Mouse (Mus musculus) spleen, adult 12 weeks (tissue): ENCODE results near the gene Tec.

ENCODE experiments used
- DNase-seq: peaks from one replicate; pipeline ENCODE4 v3.0.0; 2022; ENCODE audit warnings: low spot score

The Tec gene

DNA sequence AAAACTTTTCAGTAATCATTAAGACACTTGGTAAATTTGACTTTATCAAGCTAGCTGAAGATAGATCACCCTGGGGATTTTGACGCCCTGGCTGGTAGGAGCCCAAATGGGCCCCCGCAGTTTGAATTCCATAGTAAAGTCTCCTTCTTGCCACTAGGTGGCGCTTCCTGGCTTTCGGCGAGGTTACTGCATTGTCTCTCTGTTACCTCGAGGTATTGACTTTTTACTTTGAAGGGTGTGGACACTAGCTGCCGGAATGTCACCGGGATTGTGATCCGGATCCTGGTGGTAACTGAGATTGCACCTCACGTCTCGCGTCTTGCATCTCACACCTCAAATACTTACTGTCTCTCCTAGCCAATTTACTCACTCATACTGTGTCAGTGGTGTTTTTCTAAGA is 23.3 kb upstream of the Tec start:
- DNase-seq = peak; percentile 27

DNA sequence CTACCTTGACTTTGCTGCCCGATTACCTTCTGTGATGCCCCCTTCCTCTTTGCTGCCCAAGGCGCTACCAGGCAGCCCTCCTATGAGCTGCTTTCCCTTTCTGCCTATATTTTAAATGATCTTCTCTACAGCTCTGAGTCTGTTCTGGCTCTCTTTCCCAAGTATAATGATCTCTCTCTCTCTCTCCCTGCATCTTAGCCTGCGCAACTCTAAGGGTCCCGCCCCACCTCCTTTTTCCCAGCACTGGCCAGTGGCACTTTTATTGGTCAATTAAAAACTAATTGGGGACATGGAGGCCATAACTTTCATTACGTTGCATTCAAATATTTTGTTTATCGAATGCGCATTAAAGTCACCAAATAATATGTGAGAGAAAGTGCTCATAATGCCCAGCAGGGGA is 20.0 kb upstream of the Tec start:
- DNase-seq = no peak

DNA sequence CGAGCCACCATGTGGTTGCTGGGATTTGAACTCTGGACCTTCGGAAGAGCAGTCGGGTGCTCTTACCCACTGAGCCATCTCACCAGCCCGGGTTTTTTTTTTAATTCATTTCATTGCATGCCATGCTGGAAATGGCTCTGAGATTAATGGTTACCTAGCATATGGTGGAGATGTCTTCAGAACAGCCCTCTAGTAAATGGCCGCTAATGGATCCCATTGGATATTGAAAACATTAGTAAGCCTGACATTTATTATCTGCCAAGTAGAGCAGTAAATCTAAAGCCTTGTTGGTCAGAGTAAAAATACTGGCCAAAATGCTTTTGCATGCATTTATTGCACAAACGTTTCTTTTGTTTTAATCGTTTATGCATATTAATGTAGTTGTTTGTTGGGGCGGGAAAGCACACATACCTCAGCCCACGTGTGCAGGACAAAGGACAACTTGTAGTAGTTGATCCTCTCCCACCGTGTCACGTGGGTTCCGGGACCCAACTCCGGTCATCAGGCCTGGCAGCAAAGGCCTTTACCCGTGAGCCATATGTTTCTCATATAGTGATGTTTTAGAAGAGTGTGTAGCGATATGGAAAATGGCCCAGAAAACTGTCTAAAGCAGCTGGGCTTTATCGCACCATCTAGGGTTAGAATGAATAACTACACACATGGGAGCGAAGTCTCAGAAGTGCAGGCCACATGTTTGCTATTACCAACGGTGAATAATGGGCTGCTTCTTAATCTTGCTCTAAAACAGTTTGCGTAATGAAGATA is 18.4 kb upstream of the Tec start:
- no peak for DNase-seq

DNA sequence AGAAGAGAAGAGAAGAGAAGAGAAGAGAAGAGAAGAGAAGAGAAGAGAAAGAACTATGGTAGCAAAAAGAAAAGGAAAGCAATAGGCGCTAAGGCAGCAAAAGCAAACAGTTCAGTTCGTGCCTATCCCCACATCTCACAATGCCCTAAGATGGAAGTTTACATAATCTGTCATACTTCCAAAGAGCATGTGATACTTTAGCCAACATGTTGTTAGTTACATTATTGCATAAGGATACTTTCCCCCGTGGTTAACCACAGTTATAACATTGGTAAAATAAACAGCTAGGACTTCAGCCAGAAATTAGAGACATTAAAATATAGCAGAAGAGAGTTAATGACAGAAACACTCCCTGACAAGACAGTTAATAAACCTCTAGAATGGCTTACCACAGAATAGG is 15.4 kb upstream of the Tec start:
- DNase-seq = no peak

GRCm38 (mm10) chr5:72882412-72882765 is 14.1 kb upstream of the Tec start:
- DNase-seq = no peak

- DNase-seq = no peak
Measured at GRCm38 (mm10) chr5:72881748-72882411, 13.6 kb upstream of the Tec start.

DNA sequence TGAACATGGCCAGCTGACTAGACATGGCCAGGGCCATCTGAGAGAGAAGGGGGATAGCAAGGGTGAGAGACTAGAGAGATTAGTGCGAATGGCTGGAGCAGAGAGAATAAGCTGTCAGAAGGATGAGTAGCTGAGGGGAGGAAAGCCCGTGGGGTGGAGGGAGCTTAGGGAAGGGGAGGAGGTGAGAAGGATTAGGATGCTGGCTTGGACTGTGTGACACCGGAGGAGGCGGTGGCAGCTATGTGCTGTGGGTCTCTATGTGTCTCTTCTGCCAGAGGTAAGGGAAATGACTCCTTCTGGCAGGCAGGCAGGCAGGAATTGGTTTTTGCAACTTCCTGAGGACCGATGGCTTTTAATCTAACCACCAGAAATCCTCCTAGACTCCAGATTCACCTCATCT is 11.5 kb upstream of the Tec start:
- DNase-seq = no peak

DNA sequence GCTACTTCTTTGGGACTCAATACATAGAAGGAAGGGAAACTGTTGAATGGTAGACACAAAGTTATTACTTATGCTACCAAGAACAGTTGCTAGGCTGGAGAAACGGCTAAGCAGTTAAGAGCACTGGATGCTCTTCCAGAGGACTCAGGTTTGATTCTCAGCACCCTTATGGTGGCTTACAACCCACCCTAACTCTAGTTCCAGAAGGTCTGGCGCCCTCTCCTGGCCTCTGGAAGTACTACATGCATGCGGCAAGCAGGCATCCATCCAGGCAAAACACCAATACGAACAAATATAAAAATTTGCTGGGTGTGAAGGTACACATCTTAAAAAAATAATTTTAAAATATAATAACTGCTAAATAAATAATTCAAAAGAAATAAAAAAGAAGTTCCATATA is 2.8 kb upstream of the Tec start:
- no peak for DNase-seq

GRCm38 (mm10) chr5:72869779-72870608 is 1.7 kb upstream of the Tec start:
- DNase-seq = no peak

- no peak for DNase-seq
Measured at GRCm38 (mm10) chr5:72867036-72867672, 1.1 kb downstream of the Tec start.

GRCm38 (mm10) chr5:72866260-72866905 is 1.9 kb downstream of the Tec start:
- DNase-seq = no peak

DNA sequence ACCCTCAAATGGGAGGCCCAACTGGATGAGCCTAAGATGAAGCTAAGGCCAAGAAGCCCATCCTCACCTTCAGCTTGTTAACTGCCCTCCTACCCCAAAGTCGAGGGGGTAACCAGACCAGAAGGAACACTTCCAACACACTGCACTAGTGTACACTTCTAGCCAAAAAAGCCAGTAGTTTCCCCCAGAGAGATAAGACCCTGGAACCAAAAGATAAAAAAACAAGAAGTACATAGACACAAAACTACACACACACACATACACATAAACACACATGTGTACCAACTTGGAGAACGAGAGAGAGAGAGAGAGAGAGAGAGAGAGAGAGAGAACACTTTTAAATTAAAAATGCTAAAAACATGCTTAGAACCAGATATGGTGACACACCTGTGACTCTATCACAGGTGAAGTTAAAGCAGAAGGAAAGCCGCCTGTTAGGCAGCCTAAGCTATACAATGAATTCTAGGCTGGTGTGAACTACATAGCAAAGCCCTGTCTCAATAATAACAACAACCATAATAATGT is 3.6 kb downstream of the Tec start:
- DNase-seq = no peak

GRCm38 (mm10) chr5:72863166-72863565 is 5.1 kb downstream of the Tec start:
- no peak for DNase-seq

DNA sequence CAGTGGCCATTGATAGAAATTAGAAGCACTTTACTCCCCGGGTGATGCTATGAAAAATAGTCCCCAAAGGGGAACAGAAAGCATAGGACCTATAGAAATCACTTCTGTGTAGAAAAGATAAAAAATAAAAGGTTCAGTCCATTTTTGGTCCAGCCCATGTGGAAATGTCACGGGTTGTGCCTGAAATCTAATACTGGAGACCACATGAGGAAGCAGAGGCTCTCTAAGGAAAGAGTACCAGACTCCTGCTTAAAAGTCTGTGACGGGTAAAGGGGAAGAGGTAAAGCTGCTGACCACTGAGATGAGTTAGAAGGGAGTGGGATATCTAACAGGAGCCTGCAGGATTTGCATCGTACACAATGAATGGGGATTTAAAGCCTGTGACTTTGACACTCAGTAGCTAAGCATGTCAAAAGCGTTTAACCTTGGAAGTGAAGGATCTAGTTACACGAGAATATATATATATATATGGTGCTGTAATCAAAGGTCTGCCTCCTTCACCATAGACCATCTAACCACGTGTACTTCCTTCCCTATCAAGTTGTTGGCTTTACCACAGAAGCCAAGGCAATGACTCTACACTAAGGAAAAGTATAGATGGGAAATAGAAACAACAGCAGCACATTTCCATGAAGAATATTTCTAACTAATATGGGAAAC is 6.4 kb downstream of the Tec start:
- no peak for DNase-seq

- DNase-seq = no peak
Measured at GRCm38 (mm10) chr5:72860899-72861298, 7.4 kb downstream of the Tec start.

DNA sequence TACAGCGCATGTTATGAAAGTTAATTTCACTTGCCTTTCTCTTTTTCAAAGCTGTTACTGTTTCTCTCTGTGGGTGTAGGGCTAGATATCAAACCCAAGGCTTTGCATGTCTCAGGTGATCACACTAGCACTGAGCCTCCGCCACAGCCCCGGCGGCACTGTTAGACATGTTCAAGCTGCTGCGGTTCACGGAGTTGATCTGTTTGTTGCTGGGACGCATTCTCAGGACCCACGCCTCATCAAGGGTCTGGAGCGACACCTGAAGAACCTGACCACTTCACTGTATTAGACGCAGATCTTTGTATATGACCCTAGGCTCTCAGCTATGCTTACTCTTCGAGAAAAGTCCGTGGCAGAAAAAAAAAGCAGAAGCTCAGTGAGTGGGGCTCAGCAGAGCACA is 10.0 kb downstream of the Tec start:
- no peak for DNase-seq

GRCm38 (mm10) chr5:72857756-72858155 is 10.5 kb downstream of the Tec start:
- DNase-seq = no peak

DNA sequence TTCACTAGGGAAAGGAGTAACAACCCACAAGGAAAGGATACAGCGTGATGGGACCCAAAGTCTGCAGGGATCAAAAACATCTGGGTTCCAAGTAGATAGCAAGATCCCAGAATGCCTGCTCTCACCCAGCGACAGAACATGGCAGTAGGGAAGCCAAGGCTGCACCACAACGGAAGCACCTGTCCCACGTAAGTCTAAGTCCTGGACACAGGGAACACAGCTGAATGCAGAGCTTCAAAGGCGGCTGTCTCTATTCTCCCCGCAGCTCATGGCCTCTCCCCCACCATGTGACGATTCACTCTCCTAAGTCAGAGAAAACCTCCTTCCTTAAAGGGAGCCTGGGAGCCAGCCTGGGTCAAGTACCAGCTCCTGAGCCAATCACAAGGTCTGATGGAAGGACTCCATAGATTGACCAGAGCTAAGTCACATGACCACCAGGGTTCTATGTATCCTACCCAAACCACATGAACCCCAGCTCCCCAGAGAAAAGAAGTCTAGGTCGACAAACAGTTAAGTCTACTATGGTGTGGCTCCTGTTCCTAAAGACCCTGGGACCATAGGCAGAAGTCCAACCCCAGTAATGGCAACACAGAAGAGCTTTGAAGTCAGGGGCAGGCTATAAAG is 11.9 kb downstream of the Tec start:
- DNase-seq = no peak

DNA sequence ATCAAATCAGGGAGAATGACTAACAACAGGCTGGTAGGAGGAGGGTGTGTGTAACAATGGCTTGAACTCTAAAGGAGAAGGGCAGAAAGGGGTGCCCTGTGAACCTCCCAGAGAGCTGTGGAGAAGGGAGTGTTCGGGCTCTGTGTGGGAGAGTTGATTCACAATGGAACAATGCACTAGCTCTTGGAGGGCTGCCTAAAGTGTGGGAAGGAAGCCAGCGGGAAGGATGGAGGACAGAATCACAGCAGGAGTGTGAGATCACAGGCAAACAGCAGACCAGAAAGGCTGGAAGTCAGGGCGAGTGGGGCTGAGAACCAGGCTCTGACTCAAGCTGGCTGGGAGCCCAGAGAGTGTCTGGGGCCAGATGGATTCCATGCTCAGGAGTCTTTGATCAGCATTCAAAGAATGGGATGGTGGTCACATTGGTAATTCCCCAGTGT is 12.6 kb downstream of the Tec start:
- DNase-seq = no peak

- no peak for DNase-seq
Measured at GRCm38 (mm10) chr5:72854141-72854990, 13.9 kb downstream of the Tec start.
